Mouse (Mus musculus) limb, embryonic 11.5 days (tissue): ENCODE data around the gene Kcnk2. TPM values are rescaled to one million over a fixed set of nuclear protein-coding genes. Genes with fewer than 3 reads are reported as not detected.

ENCODE experiments used
- ATAC-seq: fragments of 200-750 bp; cut with Nextera tagmentation; 2 replicates; pipeline ENCODE4 v1.8.0; 2017; ENCODE audit warnings: low read depth; ENCODE audit not compliant: insufficient number of reproducible peaks, low FRiP score, low TSS enrichment
- DNase-seq: peaks from one replicate; pipeline ENCODE4 v3.0.0-alpha.2; 2015; ENCODE audit warnings: low spot score
- H3K27ac ChIP-seq: fragments of 300-500 bp; sonication (generic); replicated peaks from 2 replicates; pipeline ENCODE4 v1.5.1; 2014; ENCODE audit warnings: low read depth, mild to moderate bottlenecking, low read length
- H3K27me3 ChIP-seq: fragments of 300-500 bp; sonication (generic); 2 replicates; pipeline ENCODE4 v1.6.1; 2014; ENCODE audit warnings: mild to moderate bottlenecking, low read length, mixed read lengths; ENCODE audit not compliant: control insufficient read depth, insufficient read depth
- H3K36me3 ChIP-seq: fragments of 300-500 bp; sonication (generic); 2 replicates; pipeline ENCODE4 v1.6.1; 2014; ENCODE audit warnings: mild to moderate bottlenecking, low read length, moderate library complexity, mixed read lengths; ENCODE audit not compliant: control insufficient read depth, insufficient read depth
- H3K4me1 ChIP-seq: fragments of 300-500 bp; sonication (generic); 2 replicates; pipeline ENCODE4 v1.6.1; 2014; ENCODE audit warnings: low read length, mixed read lengths; ENCODE audit not compliant: control insufficient read depth, insufficient read depth
- H3K4me2 ChIP-seq: fragments of 300-500 bp; sonication (generic); 2 replicates; pipeline ENCODE4 v1.6.1; 2014; ENCODE audit warnings: low read depth, mild to moderate bottlenecking, moderate library complexity; ENCODE audit not compliant: severe bottlenecking
- H3K4me3 ChIP-seq: fragments of 300-500 bp; sonication (generic); 2 replicates; pipeline ENCODE4 v1.5.1; 2014; ENCODE audit warnings: low read depth, low read length
- H3K9ac ChIP-seq: fragments of 300-500 bp; sonication (generic); 2 replicates; pipeline ENCODE4 v1.6.1; 2014; ENCODE audit warnings: mild to moderate bottlenecking, low read length
- H3K9me3 ChIP-seq: fragments of 300-500 bp; sonication (generic); 2 replicates; pipeline ENCODE4 v1.6.1; 2016; ENCODE audit warnings: low read length; ENCODE audit not compliant: control insufficient read depth
- WGBS: fragments of 180-500 bp; shearing (Covaris S2); extraction: QIAGEN DNeasy Blood & Tissue Kit; methylation state at CpG from one replicate; pipeline ENCODE4 v1.1.7; 2014; 5-methylcytosine and 5-hydroxymethylcytosine counted together
- polyA plus RNA-seq: library from polyadenylated mRNA; unstranded; fragments of >200 nt; fragmentation: Nextera tagmentation; extraction: Ambion mirVana; gene quantifications from 2 replicates; pipeline ENCODE4 v1.2.1, GENCODE M21; 2014

Kcnk2 gene
- 2.4 and 2.6 TPM in 2 replicates for polyA plus RNA-seq

DNA sequence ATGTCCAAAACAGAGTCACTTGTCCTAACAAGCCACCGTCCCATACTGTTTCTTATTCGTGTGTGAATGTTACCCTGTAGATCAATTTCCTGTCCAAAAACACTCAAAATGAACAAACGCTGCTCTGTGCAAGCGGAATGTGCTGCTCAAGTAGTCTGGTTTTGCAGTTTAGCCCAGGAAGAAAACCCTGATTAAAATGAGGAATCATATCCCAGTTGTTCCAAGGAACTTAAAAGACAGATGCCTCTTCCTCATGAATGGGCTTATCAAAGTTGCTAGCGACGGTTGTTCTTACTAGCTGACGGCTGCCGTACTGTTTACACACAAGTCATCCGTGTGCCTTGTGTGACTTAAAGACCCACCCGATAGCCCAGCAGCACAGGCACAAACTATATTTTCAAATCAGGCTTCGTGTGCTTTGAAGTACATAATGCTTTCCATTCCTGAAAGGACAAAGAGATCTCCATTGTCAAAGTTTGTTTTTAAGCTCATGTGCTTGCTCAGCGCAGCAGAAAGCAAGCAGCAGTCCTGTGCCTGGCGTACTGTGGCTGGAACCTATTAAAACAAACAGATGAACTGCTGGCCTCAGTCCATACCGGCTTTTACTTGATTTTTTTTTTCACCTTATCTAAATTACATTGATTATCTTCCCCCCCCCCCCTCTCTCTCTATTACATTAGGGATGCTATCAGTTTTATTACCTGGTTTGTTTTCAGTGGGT is at the start of gene Kcnk2:
TSS of gene Kcnk2 (minus strand) at position 51 of the 721 bp plus-strand sequence.
- ATAC-seq (no peak), DNase-seq (peak; percentile 47)
- Histone ChIP-seq H3K9ac (no peak within 1 kb of the TSS), H3K27ac (no peak within 1 kb of the TSS), H3K27me3 (no peaks in the 10 kb centered on the region), H3K36me3 (no peaks in the 10 kb centered on the region), H3K4me2 (peak within 1 kb of the TSS; percentile 26; the same call in 1 of the 2 replicates), H3K4me3 (no peak within 1 kb of the TSS), H3K9me3 (no peaks in the 10 kb centered on the region), H3K4me1 (0 out of 2 replicates have a peak, but pooled peaks cover 9% of the 10 kb centered on the region)
- WGBS: 23% methylated on average over 14 of the region's 14 CpGs

DNA sequence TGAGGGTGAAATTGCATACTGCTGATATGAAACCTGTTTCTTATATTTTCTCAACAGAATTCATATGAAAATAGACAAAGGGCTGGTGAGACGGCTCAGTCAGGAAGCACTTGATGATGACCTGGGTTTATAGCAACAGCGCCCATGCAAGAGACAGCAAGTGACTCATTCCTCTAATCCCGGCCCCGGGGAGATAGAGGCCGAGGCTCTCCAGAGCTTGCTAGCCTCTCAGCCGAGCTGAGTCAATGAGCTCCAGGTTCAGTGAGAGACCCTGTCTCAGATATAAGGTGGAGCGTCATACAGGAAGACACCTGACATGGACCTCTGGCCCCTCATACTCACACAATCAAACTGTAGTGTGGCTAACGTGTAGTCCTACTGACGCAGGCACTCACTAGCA is 38.7 kb upstream of the Kcnk2 start:
- Histone ChIP-seq H3K4me3 (no peak overlapping the region), H3K4me2 (no peak overlapping the region), H3K27me3 (no peaks in the 10 kb centered on the region), H3K36me3 (no peaks in the 10 kb centered on the region), H3K4me1 (no peaks in the 10 kb centered on the region), H3K27ac (no peak overlapping the region), H3K9ac (no peak overlapping the region), H3K9me3 (no peaks in the 10 kb centered on the region)
- ATAC-seq: no peak
- WGBS: 84% methylated on average over 9 of the region's 9 CpGs
- no peak for DNase-seq

DNA sequence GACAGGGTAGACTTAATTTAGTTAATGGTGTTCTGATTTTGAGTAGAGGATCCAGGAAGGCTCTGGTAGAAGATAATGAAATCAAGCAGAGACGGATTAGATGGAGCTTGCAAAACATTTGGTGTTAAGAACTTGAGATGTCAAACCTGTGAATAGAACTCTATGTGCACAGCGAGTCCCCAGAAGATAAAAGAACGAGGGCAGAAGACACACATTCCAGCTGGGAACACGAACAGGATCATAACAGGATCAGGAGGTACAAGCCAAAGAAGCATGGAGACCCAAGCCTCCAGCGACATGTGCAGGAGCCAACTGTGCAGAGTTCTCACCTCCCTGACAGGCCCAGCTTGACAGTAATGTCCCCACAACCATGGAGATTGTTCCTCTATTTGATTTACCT is 35.1 kb upstream of the Kcnk2 start:
- no peak overlapping the region for H3K4me3 ChIP-seq
- 86% methylated on average over 5 of the region's 5 CpGs for WGBS
- H3K4me2 ChIP-seq: no peak overlapping the region
- H3K27me3 ChIP-seq: no peaks in the 10 kb centered on the region
- no peaks in the 10 kb centered on the region for H3K9me3 ChIP-seq
- no peak overlapping the region for H3K9ac ChIP-seq
- DNase-seq (no peak), ATAC-seq (no peak)
- no peaks in the 10 kb centered on the region for H3K36me3 ChIP-seq
- no peak overlapping the region for H3K27ac ChIP-seq
- H3K4me1 ChIP-seq: no peaks in the 10 kb centered on the region

GRCm38 (mm10) chr1:189435452-189435851 is 33.4 kb upstream of the Kcnk2 start:
- Histone ChIP-seq H3K27me3 (no peaks in the 10 kb centered on the region), H3K9me3 (no peaks in the 10 kb centered on the region), H3K4me1 (no peaks in the 10 kb centered on the region), H3K27ac (no peak overlapping the region), H3K4me2 (no peak overlapping the region), H3K9ac (no peak overlapping the region), H3K36me3 (no peaks in the 10 kb centered on the region), H3K4me3 (no peak overlapping the region)
- no peak for DNase-seq
- ATAC-seq: no peak
- WGBS: 89% methylated on average over 10 of the region's 10 CpGs

GRCm38 (mm10) chr1:189431479-189431878 is 29.4 kb upstream of the Kcnk2 start:
- no peak overlapping the region for H3K4me3 ChIP-seq
- H3K4me1 ChIP-seq: no peaks in the 10 kb centered on the region
- WGBS: 48% methylated on average over 5 of the region's 5 CpGs
- no peaks in the 10 kb centered on the region for H3K9me3 ChIP-seq
- no peaks in the 10 kb centered on the region for H3K27me3 ChIP-seq
- H3K36me3 ChIP-seq: no peaks in the 10 kb centered on the region
- H3K9ac ChIP-seq: no peak overlapping the region
- H3K27ac ChIP-seq: no peak overlapping the region
- DNase-seq (no peak), ATAC-seq (no peak)
- no peak overlapping the region for H3K4me2 ChIP-seq

DNA sequence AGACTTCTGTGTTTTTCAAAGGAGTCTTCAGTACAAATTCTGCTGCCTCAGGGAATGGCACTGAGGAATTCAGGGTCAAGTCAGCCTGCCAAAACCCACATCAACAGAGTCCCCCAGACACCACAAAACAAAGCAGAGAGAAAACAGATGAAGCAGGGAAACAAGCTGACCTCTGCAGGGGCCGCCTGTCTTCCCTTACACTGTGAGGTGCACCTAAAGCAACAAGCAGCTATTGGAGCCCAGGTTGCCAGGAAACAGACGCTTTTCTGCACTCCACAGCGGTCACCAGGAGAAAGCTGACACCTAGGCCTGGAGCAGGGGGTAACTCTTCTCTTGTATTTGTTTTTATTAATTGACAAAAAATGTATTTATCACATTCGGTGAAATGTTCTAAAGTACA is 28.5 kb upstream of the Kcnk2 start:
- Histone ChIP-seq H3K27ac (no peak overlapping the region), H3K4me1 (no peaks in the 10 kb centered on the region), H3K9ac (no peak overlapping the region), H3K4me3 (no peak overlapping the region), H3K4me2 (no peak overlapping the region), H3K27me3 (no peaks in the 10 kb centered on the region), H3K36me3 (no peaks in the 10 kb centered on the region), H3K9me3 (no peaks in the 10 kb centered on the region)
- peak; percentile 62; the same call in 1 of the 2 replicates for ATAC-seq
- DNase-seq: peak; percentile 51
- WGBS: 23% methylated on average over 4 of the region's 4 CpGs

- no peak overlapping the region for H3K4me3 ChIP-seq
- ATAC-seq (no peak), DNase-seq (no peak)
- H3K27me3 ChIP-seq: no peaks in the 10 kb centered on the region
- no peak overlapping the region for H3K4me2 ChIP-seq
- no peak overlapping the region for H3K9ac ChIP-seq
- H3K27ac ChIP-seq: no peak overlapping the region
- no peaks in the 10 kb centered on the region for H3K36me3 ChIP-seq
- H3K4me1 ChIP-seq: no peaks in the 10 kb centered on the region
- 81% methylated on average over 10 of the region's 10 CpGs for WGBS
- no peaks in the 10 kb centered on the region for H3K9me3 ChIP-seq
These were observed 27.5 kb upstream of the Kcnk2 start for GRCm38 (mm10) chr1:189429566-189429965.

- Histone ChIP-seq H3K4me1 (no peaks in the 10 kb centered on the region), H3K36me3 (no peaks in the 10 kb centered on the region), H3K27me3 (no peaks in the 10 kb centered on the region), H3K9ac (no peak overlapping the region), H3K4me3 (no peak overlapping the region), H3K4me2 (no peak overlapping the region), H3K9me3 (no peaks in the 10 kb centered on the region), H3K27ac (no peak overlapping the region)
- DNase-seq (no peak), ATAC-seq (no peak)
- 89% methylated on average over 11 of the region's 11 CpGs for WGBS
These were observed 24.2 kb upstream of the Kcnk2 start for GRCm38 (mm10) chr1:189426252-189426651.

- Histone ChIP-seq H3K27me3 (no peaks in the 10 kb centered on the region), H3K27ac (no peak overlapping the region), H3K4me2 (no peak overlapping the region), H3K36me3 (no peaks in the 10 kb centered on the region), H3K9ac (no peak overlapping the region), H3K9me3 (no peaks in the 10 kb centered on the region), H3K4me3 (no peak overlapping the region), H3K4me1 (no peaks in the 10 kb centered on the region)
- DNase-seq: no peak
- WGBS: 61% methylated on average over 1 of the region's 1 CpGs
- no peak for ATAC-seq
These were observed 17.8 kb upstream of the Kcnk2 start for GRCm38 (mm10) chr1:189419914-189420313.
